Mouse (Mus musculus) gastrocnemius, postnatal 25 days (tissue): Measurements from ENCODE around the gene Ptpn5. TPM values are rescaled to one million over a fixed set of nuclear protein-coding genes. Genes with fewer than 3 reads are reported as not detected.

Source experiments
- DNase-seq: peaks from one replicate; pipeline ENCODE4 v3.0.0; 2022
- microRNA-seq, 2 experiments: library from miRNA; unstranded; fragments of <30 nt; microRNA quantifications; one replicate each; pipeline ENCODE4 v1.2.0; 2021; ENCODE audit warnings: borderline replicate concordance in 2 of 2
- total RNA-seq, 2 experiments: library from RNA; stranded (reverse); gene quantifications; 1 replicate in 1 of 2; 2 replicates in 1 of 2; pipeline ENCODE4 v1.2.3; 2021

The Ptpn5 gene
- total RNA-seq, 2 experiments from 2014 or later, result not detected

DNA sequence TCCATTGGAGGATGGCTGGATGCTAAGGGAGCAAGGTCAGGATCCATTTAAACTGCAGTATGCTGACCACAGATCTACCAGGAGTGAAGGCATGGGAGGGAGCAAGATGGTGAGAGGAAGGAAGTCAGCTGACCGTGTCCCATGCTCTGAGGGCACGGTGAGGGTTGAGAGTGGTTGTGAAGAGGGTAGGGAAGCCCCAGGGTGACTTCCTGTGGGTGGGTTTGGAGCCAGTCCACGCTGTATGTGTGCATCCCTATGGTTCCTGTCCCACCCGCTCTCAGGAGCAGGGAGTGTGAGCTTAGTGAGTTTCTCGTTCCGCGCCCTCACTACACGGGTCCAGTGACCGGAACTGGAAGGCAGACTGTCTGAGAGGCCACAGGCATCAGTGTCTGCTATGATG lies 77.7 kb downstream of the Ptpn5 start:
- DNase-seq, result peak; percentile 12

GRCm38 (mm10) chr7:47054666-47055065 lies 78.8 kb downstream of the Ptpn5 start:
- peak; percentile 25 for DNase-seq

- DNase-seq, result no peak
Observed at GRCm38 (mm10) chr7:47053287-47053686, 80.2 kb downstream of the Ptpn5 start.

DNA sequence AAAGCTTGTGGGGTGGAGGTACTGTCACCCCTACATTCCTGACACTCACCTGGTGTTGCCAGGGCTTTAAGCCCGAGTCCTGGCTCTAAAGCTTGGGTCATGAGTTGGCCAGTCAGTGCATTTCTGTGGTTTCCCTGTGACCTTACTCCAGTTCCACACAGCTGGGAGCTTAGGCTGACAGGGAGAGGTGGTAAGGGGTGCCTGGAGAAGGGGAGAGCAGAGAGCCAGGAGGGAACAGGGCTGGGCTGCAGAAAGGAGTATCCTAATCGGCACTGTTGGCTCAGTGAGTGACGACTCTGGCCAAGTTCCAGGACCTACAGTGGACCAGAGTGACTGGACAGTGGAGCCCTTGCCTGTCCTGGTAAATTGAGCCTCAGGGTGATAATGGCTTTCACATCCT lies 81.2 kb downstream of the Ptpn5 start:
- peak; percentile 47 for DNase-seq

- peak; percentile 66 for DNase-seq
Observed at GRCm38 (mm10) chr7:47051404-47052151, 81.9 kb downstream of the Ptpn5 start.

DNA sequence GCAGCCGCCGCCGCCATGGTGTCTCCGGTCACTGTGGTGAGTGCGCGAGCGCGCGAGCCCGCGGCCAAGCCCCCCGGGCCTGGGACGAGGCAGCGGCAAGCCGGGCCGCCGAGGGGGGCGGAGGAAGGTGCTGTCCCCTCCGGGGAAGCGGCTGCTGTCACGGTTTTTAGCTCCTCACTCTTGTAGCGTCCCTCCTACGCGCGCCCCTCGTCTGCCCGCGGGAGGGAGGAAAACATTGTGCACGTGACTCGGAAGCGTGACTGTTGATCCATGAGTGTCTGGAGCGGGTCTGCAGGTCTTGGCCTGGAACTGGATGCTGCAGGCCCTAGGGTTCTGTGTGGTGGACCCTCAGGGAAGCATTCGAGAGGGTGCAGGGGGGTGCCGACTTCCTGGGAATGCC lies 82.7 kb downstream of the Ptpn5 start:
- DNase-seq, result no peak

- DNase-seq, result peak; percentile 94
Observed at GRCm38 (mm10) chr7:47050366-47050765, 83.1 kb downstream of the Ptpn5 start, which contains the start of gene Tmem86a. TSS of gene Tmem86a (plus strand) at chr7:47050601.

DNA sequence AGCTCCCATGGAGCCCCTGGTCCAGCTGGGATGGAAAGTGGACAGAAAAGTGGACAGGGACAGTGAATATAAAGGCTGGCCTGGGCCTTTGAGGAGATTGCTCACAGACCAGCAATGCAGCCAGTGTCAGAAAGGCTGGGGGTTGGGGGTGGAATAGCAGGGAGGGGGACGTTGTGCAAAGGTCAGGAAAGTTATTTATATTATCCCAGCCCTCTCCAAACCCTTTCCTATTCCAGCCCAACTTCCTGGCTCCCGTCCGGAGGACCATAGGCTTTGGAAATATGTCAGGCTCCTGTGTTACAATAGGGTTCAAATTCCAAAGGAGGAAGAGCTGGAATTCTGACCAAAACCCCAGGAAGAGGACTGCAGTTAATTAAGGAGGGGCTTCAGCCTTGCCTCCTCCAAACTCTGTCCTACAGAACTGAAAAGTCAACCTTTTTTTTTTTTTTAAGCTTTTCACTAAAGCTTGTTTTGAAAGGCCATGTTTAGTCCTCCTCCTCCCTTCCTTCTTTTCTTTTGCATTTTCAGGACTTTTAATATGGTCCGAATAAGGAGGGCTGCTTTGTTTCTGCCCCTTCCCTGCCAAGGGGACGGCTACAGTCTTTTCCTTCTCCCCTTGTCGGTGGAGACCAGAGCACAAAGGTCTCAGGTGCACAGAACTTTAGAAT lies 90.5 kb downstream of the Ptpn5 start:
- DNase-seq, result no peak

- no peak for DNase-seq
Observed at GRCm38 (mm10) chr7:47042121-47042520, 91.4 kb downstream of the Ptpn5 start.

- DNase-seq, result no peak
Observed at GRCm38 (mm10) chr7:47041706-47042105, 91.8 kb downstream of the Ptpn5 start.

GRCm38 (mm10) chr7:47035426-47035825 lies 98.1 kb downstream of the Ptpn5 start:
- DNase-seq, result no peak

- DNase-seq, result no peak
Observed at GRCm38 (mm10) chr7:47034785-47035384, 98.6 kb downstream of the Ptpn5 start.

- DNase-seq, result no peak
Observed at GRCm38 (mm10) chr7:47031371-47031770, 102.1 kb downstream of the Ptpn5 start.

DNA sequence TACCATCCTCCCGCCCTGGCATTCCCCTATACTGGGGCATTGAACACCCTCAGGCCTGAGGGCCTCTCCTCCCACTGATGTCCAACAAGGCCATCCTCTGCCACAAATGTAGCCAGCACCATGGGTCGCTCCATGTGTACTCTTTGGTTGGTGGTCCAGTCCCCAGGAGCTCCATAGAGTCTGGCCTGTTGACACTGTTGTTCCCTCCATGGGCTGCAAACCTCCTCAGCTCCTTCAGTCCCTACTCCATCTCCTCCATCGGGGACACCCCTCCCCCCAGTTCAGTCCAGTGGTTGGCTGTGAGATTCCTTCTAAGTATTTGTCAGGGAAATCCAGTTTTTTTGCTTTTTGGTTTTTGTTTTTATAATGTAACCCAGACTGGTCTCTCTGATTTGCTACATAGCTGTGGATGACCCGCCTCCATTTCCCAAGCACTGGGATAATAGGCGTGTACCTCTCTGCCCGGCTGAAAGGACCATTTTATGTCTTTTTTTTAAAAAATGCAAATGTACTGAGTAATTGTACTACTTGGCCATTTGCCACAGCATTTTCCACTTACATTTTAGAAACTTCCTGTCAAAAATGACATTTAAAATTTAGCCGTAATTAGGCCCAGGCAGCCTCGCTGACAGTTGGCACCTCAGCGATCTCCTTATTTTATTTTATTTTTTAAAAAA lies 102.8 kb downstream of the Ptpn5 start:
- no peak for DNase-seq

Small RNA genes lying within 50 kb of the gene (microRNA-seq; reads per million reads assigned to microRNA genes)
- gene Mir7056, result 0 reads per million in 2 experiments

Other genes starting within 250 kb of the Ptpn5 start
- 10 to 100 TPM; 42.0 to 46.9 TPM for gene Tsg101, start 213.7 kb downstream of the Ptpn5 start, total RNA-seq
- 1 to 10 TPM; 7.0 to 8.8 TPM for gene Uevld, start 175.2 kb downstream of the Ptpn5 start, total RNA-seq
- not detected for gene Gm9999, start 150.1 kb downstream of the Ptpn5 start, total RNA-seq
- gene Spty2d1, start 125.3 kb downstream of the Ptpn5 start, total RNA-seq, result 1 to 10 TPM; 4.7 to 4.8 TPM
- 1 to 10 TPM; 4.6 to 5.2 TPM for gene Tmem86a, start 83.1 kb downstream of the Ptpn5 start, total RNA-seq
- gene Mrgpra6, start 71.2 kb upstream of the Ptpn5 start, total RNA-seq, result not detected
- not detected for gene Mrgpra9, start 119.2 kb upstream of the Ptpn5 start, total RNA-seq
- gene Mrgpra1, start 220.6 kb upstream of the Ptpn5 start, total RNA-seq, result not detected